Mouse (Mus musculus): ENCODE data around the gene Fads2.

The Fads2 gene

DNA sequence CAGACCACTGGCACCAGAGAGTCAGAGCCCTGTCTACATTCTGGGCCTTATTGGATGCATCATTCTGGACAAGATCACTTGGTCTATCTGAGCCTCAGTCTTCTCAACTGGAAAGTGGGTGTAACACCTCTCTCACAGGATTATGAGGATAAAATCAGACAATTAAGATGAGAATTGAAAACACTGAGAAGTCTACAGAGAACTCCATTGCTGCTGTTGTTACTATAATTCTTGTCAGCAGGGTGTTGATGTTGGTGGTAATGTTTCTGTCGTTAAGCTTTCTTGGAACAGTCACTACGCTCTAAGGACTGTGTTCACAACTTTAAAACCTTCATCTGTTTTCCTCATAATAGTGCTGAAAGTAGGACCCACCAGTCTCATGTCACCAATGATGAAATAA, 5.1 kb upstream of the Fads2 start:
- in situ Hi-C loops (cut with MboI; ENCODE audit: low pct_unique_long_range_greater_than_20kb in 1 of 2, low sequenced_read_pairs in 2 of 2, unreplicated experiment in 1 of 2), result no loop called here

DNA sequence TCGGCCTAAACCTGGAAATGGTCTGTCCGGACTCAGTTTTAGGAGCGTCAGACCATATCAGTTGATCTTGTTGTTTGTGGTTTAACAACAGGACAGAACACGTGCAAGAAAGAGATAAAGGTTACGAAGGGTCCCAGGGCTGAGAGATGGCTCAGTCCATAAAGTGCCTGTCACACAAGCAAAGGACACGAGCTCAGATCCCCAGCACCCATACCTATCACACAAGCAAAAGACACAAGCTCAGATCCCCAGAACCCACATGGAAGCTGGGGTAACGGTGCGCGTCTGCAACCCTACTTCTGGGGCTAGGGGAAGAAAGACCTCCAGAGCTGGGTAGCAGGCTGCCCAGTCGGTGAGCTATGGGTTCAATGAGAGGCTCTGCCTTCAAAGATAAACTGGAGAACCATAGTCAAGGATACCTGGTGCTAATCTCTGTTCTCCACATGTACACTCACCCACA, 3.5 kb upstream of the Fads2 start:
- in situ Hi-C loops (cut with MboI; ENCODE audit: low pct_unique_long_range_greater_than_20kb in 1 of 2, low sequenced_read_pairs in 2 of 2, unreplicated experiment in 1 of 2), result no loop called here

DNA sequence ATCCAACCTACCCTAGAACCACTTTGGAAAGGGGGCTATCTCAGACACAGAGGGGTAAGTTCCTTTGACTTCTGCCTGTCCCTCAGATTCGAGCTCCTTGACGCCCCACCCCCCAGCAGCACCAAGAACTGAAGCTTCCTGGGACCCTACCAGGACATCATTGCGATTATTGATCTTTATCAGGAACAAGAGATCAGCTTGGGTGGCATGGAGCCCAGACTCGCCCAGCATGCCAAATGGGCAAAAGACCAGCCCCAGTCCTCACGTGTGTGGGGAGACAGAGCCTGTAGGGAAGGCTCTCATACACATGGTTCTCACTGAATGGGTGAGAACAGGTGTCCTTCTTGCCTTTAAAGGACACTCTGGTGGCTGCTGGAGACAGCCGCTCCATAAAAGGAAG, 2.7 kb upstream of the Fads2 start:
- in situ Hi-C loops (cut with MboI; ENCODE audit: low pct_unique_long_range_greater_than_20kb in 1 of 2, low sequenced_read_pairs in 2 of 2, unreplicated experiment in 1 of 2), result no loop called here

DNA sequence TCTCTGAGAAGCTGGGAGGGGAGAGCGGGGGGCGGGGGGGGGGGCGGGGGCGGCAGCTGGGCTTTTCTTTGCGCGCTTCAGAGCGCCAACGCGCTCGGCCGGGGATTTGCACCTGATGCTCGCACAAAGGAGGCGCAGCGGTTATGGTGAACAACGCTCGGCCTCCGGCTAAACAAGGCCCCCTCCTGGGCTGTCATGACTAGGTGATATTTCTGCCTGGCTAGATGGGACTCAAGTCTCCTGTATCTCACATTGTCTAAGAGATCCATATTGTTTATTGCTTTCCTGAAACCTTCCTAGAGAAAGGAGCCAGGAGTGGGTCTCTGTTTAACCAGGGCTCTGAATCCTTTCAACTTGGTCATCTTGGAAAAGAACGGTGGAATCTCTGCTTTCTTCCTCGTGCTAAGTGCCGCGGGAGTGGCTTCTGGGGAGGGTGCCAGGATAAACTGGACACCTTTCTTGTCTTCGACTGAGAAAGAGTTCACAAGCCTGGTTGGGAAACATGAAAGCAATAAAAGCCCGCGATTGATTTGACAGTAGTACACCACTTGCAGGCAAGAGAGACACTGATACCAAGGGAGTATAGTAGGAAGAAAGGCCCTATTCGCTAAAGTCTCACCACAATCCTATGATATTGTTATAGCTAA, 631 bp upstream of the Fads2 start:
- in situ Hi-C loops (cut with MboI; ENCODE audit: low pct_unique_long_range_greater_than_20kb in 1 of 2, low sequenced_read_pairs in 2 of 2, unreplicated experiment in 1 of 2), result no loop called here

DNA sequence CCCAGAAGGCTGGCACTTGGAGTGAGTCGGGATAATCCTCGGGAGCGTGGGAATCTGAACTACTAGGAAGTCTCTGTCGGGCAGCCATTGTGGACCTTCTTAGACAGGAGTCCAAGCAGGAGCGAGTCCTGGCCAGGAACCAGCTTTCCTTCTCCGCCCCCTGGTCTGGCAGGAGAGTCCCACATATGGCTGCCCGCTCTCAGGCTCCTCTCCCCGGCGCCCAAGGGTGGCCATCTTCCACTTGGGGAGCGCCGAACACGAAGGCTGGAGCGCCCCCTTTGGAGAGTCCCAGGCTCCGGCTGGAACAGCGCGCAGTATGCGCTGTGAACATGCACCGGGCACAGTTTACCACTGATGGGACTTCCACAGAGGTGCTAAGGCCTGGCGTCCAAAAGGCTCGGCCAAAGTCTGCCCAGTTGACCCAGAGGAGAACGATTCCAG, 895 bp downstream of the Fads2 start:
- in situ Hi-C loops (cut with MboI; ENCODE audit: low pct_unique_long_range_greater_than_20kb in 1 of 2, low sequenced_read_pairs in 2 of 2, unreplicated experiment in 1 of 2), result no loop called here

DNA sequence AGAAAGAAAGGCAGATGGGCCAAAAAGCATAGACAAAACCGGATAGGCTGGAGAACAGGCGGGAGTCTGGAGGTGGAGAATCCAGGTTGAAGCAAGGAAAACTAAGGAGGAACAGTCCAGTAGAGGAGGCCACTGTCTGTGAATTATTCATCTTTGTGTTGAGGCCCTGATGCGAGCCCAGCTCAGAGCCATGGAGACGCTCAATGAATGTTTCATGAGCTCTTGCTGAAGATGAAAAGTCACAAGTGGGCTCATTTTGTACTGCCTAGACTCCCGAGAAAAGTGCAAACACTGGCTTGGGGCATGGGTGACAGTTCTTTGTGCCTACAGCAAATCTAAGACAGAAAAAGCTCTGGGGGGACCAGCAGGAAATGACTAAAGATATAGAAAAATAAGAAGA, 3.7 kb downstream of the Fads2 start:
- in situ Hi-C loops (cut with MboI; ENCODE audit: low pct_unique_long_range_greater_than_20kb in 1 of 2, low sequenced_read_pairs in 2 of 2, unreplicated experiment in 1 of 2), result no loop called here

DNA sequence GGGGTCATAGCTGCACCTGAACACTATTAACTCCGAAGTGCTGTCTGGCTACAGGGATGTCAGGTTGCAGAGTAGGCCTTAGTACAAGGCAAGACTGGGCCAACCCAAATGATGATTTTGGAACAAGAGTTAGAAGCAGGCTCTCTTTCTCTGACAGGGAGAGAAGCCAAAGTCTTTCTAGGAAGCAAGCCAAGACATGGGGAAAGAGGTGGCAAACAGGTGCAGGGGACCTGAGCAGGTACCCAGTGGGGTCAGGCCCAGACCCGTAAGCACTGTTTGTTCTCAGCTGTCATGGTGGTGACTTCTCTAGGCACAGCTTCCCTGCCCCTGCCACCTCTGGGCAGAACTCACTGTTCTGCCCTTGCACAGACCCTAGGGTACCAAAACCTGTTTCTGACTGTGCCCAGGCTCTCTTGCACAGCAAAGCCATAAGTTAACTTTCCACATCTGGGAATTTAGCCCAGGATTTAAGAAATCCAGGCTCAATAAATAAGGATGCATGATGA, 5.1 kb downstream of the Fads2 start:
- in situ Hi-C loops (cut with MboI; ENCODE audit: low pct_unique_long_range_greater_than_20kb in 1 of 2, low sequenced_read_pairs in 2 of 2, unreplicated experiment in 1 of 2), result no loop called here

DNA sequence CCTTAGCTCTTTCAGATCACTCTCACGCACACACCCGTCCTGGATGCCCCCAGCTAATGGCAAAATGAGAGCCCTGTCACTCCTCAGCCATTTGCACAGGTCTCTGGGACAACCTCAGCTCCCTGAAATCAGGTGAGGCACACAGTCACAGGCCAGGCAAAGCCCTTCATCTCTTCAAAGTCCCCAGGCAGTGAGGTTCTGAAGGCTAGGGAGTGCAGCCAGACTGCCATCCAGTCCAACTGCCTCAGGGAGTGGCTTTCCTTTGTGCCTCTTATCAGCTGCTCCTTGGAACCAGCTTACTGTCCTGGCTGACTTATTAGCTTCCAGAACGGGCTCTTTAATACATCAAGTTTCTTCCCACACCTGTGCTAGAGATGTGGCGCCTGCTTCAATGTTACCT, 6.9 kb downstream of the Fads2 start:
- in situ Hi-C loops (cut with MboI; ENCODE audit: low pct_unique_long_range_greater_than_20kb in 1 of 2, low sequenced_read_pairs in 2 of 2, unreplicated experiment in 1 of 2), result no loop called here

DNA sequence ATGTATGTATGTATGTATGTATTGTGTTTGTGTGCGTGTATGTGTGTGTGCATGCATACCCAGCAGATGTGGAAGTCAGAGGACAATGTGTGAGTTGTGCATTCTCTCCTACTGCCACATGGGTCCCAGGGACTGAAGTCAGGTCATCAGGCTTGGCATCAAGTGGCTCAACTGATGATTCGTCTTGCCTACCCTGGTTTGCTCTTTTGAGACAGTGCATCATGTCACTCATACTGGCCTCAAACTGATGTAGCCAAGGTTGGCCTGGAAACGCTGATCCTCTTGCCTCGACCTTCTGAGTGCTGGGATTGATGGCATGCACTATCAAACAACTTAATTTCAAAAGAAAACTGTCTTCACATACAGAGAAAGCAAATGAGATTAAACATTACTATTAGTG, 7.7 kb downstream of the Fads2 start:
- in situ Hi-C loops (cut with MboI; ENCODE audit: low pct_unique_long_range_greater_than_20kb in 1 of 2, low sequenced_read_pairs in 2 of 2, unreplicated experiment in 1 of 2), result no loop called here

DNA sequence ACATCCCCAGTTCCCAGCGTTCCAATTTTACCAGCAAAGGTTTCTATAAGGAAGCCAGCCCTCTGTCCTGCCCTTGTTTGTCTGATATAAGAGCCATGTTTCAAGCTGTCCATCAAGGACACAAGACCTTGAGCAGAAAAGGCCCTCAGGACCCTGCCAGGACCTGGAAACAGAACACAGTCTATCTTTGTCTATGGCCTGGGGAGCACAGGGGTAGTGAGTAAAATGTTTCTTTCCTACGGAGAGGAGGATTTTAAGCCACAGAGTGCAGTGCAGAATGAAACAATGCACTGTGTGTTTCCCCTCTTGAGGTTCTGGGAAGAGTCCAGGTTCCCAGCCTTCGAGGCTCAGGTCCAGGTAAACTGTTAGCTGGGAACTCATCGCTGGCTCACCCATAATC, 14.6 kb downstream of the Fads2 start:
- in situ Hi-C loops (cut with MboI; ENCODE audit: low pct_unique_long_range_greater_than_20kb in 1 of 2, low sequenced_read_pairs in 2 of 2, unreplicated experiment in 1 of 2), result no loop called here

DNA sequence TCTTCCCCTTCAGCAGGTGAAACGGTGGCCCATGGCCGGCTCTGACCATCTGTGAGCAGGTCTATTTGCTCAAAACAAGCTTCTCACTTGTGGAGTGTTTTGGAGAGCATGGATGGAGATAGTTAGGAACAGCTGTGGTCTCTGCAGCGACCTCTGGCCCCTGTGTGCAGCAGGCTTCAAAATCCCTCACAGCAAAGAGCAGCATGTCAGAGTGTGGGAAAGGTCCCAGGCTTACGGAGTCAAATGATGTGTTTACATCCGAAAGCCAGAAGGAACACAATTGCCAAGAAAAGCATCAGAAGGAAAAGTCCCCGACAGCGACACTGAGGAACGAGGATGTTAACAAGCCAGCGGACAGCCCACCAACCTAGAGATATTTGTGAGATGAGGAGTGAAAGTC, 16.1 kb downstream of the Fads2 start:
- in situ Hi-C loops (cut with MboI; ENCODE audit: low pct_unique_long_range_greater_than_20kb in 1 of 2, low sequenced_read_pairs in 2 of 2, unreplicated experiment in 1 of 2), result no loop called here

DNA sequence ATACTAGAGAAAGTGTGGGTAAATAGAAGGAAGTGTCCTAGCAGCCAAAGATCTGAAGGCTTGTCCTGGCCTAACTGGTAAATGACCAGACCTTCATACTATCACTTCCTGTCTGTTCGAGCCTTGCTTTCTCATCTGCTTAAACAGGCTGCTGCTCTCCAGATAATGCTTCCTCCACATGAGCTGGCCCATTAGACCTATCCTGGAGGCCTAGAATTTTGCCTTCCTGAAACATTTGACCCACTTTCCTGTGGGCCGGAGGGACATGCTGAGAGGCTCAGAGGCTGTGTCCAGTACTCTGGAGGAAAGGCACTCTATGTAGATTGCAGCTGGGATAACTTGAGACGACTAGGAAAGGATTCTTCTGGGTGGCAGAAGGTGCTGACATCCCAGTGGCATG, 19.4 kb downstream of the Fads2 start:
- in situ Hi-C loops (cut with MboI; ENCODE audit: low pct_unique_long_range_greater_than_20kb in 1 of 2, low sequenced_read_pairs in 2 of 2, unreplicated experiment in 1 of 2), result no loop called here

DNA sequence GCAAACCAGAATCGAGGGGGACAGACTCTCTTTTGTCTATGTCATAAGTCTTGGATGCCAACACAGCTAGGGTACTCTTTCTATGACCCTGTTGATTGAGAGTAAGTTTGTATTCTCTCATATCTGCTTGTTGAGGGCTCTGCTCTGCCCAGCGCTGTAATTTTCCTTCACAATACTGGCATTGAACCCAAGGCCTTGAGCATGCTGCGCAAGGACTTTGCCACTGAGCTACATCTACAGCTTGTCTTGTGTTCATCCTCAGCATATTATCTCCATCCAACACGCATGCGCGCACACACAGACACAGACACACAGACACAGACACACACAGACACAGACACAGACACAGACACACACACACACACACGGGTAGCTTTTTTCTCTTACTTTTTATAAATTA, 21.2 kb downstream of the Fads2 start:
- in situ Hi-C loops (cut with MboI; ENCODE audit: low pct_unique_long_range_greater_than_20kb in 1 of 2, low sequenced_read_pairs in 2 of 2, unreplicated experiment in 1 of 2), result no loop called here

DNA sequence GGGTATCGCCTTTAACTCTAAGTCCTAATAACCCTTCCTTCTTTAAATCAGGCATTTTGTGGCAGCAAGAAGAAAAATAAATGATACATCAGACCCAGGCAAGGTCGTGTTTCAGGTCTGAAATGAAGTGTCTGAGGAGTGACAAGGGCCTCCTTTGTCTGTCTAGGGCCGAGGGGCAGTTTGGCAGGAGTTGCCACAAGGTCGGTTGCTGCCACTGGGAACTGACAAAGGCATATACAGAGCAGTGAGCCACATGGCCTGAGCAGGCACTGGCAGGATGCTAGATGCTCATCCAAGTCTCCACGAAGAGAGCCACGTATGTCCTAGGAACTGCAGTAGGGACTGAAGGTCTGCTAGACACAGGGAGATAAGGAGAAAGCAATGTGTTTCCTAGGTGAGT, 23.2 kb downstream of the Fads2 start:
- in situ Hi-C loops (cut with MboI; ENCODE audit: low pct_unique_long_range_greater_than_20kb in 1 of 2, low sequenced_read_pairs in 2 of 2, unreplicated experiment in 1 of 2), result loop anchor here in 1 of 2 experiments (10.0 kb wide), 1 partner anchor 116 kb away; no protein-coding TSS in a partner anchor

DNA sequence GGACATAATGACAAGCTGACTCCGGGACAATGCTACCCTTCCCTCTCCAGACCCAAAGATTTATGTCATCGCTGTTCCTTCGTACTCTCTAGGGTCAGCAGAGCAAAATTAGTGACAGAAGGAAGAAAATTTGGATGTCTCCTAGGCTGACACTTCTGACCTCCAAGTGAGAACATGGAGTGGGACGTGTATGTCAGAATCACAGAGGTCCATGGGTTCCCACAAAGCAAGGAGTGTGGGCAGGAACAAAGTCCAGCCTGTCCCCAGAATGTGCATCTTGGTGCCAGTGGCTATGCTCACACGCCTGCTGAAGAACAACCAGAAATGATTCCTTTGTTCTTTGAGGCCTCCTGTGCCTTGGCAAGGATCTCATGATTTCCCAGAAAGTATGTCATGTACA, 28.4 kb downstream of the Fads2 start:
- in situ Hi-C loops (cut with MboI; ENCODE audit: low pct_unique_long_range_greater_than_20kb in 1 of 2, low sequenced_read_pairs in 2 of 2, unreplicated experiment in 1 of 2), result loop anchor here in 1 of 2 experiments (10.0 kb wide), 1 partner anchor 122 kb away; no protein-coding TSS in a partner anchor

DNA sequence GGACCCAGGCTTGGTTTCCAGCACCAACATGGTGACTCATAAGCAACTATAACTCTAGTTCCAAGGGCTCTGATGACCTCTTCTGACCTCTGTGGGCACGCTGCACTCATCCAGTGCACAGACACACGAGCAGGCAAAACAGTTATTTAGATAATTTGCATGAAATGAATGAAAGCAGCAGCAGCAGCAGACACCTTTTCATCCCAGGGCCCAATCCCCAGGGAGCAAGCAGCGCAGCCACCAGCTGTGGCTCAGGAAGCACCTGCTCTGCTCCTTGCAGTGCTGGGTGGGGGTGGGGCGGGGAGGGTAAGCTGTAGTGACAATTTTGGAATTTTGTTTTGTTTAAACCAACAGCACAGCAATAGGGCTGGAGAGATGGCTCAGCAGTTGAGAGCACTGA, 29.7 kb downstream of the Fads2 start:
- in situ Hi-C loops (cut with MboI; ENCODE audit: low pct_unique_long_range_greater_than_20kb in 1 of 2, low sequenced_read_pairs in 2 of 2, unreplicated experiment in 1 of 2), result loop anchor here in 1 of 2 experiments (10.0 kb wide), 1 partner anchor 123 kb away; no protein-coding TSS in a partner anchor

DNA sequence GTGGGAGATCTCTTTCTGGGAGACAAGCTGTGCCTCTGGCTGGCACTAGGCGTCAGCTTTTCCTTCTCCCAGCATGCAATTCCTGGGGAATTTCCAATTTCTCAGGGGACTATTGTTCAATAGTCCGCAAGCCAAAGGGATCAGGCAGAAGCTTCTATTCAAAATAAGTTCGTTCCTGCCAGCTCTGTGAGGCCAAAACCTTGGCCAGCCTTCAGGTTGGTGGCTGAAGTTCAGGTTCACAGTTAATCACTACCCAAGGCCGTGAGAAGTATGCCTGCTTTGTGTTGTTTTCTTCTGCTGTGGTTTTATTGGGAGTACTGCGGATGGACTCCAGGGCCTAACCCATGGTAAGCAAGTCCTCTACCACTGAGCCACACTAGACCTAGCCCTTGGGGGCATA, 30.4 kb downstream of the Fads2 start:
- in situ Hi-C loops (cut with MboI; ENCODE audit: low pct_unique_long_range_greater_than_20kb in 1 of 2, low sequenced_read_pairs in 2 of 2, unreplicated experiment in 1 of 2), result loop anchor here in 1 of 2 experiments (10.0 kb wide), 1 partner anchor 124 kb away; no protein-coding TSS in a partner anchor

DNA sequence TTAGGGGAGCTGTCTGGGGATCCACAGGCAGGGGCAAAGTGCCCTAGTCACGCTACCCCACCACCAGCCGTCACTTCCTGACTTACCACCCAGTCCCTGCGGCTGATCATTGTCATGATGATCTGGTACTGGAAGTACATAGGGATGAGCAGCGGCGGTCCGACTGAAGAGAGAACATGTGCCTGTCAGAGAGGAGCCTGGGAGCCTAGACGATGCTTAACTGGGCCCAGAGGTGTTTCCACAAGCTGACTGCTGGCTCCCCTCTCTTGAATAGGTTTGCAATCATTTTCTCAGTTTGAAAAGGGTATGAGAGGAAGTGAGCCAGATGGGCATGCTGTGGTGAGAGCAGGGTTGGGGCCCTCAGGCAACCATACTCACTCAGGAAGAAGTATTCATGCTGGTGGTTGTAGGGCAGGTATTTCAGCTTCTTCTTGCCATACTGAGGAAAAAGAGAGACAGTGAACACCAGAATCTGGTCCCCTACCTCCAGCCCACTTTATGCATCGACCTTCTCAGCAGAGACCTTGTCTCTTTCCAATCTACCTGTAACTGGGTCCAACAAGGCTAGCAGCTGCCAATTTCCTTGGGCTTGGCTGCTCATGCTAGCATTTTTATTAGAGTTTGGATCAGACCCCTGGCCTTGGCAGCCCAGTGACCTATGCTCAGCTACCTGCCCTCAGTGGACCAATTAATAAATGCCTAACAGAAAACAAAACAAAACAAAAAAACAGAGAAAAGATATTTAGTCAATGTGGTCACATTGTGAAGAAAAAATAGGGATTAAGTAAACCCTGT, 31.2 kb downstream of the Fads2 start:
- in situ Hi-C loops (cut with MboI; ENCODE audit: low pct_unique_long_range_greater_than_20kb in 1 of 2, low sequenced_read_pairs in 2 of 2, unreplicated experiment in 1 of 2), result loop anchor here in 1 of 2 experiments (10.0 kb wide), 1 partner anchor 124 kb away; no protein-coding TSS in a partner anchor

DNA sequence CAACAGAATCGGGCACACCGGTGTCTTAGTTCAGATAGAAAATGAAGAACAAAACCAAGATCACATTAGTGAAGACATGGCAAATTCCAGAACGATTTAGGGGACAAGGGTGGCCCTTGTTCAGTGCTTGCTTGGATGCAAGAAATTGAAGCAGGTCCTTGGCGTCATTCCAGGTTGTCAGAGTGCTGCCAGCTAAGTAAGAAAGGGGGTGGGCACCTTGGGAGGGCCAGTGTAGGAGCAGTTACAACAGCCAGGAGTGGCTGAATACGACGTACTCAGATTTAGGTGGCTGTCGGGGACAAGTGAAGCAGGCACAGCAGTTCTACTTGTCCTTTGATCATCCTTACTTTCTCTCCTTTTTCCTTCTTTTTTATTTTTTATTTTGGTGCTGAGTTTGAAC, 33.8 kb downstream of the Fads2 start:
- in situ Hi-C loops (cut with MboI; ENCODE audit: low pct_unique_long_range_greater_than_20kb in 1 of 2, low sequenced_read_pairs in 2 of 2, unreplicated experiment in 1 of 2), result no loop called here
